Mouse (Mus musculus) stomach, embryonic 14.5 days (tissue): ENCODE data around the gene Crtc3. TPM values are rescaled to one million over a fixed set of nuclear protein-coding genes. Genes with fewer than 3 reads are reported as not detected.

ENCODE experiments used
- ATAC-seq: fragments of 200-750 bp; cut with Nextera tagmentation; 2 replicates; pipeline ENCODE4 v1.8.0; 2017; ENCODE audit warnings: low read depth, moderate TSS enrichment; ENCODE audit not compliant: insufficient number of reproducible peaks, insufficient read depth, low FRiP score
- H3K27ac ChIP-seq: fragments of 300-500 bp; sonication (generic); 2 replicates; pipeline ENCODE4 v1.5.1; 2014; ENCODE audit warnings: mild to moderate bottlenecking, low read length, moderate library complexity, mixed read lengths
- H3K27me3 ChIP-seq: fragments of 300-500 bp; sonication (generic); 2 replicates; pipeline ENCODE4 v1.6.1; 2014; ENCODE audit warnings: low read length, control low read depth, mixed read lengths; ENCODE audit not compliant: control insufficient read depth, insufficient read depth
- H3K36me3 ChIP-seq: fragments of 300-500 bp; sonication (generic); 2 replicates; pipeline ENCODE4 v1.6.1; 2014; ENCODE audit warnings: mild to moderate bottlenecking, control low read depth, low read length, moderate library complexity, mixed read lengths; ENCODE audit not compliant: control insufficient read depth, insufficient read depth
- H3K4me1 ChIP-seq: fragments of 300-500 bp; sonication (generic); 2 replicates; pipeline ENCODE4 v1.6.1; 2014; ENCODE audit warnings: low read length, control low read depth, mixed read lengths; ENCODE audit not compliant: control insufficient read depth, insufficient read depth
- H3K4me2 ChIP-seq: fragments of 300-500 bp; sonication (generic); replicated peaks from 2 replicates; pipeline ENCODE4 v1.6.1; 2014; ENCODE audit warnings: low read depth, low read length, control low read depth
- H3K4me3 ChIP-seq: fragments of 300-500 bp; sonication (generic); 2 replicates; pipeline ENCODE4 v1.5.1; 2014; ENCODE audit warnings: low read depth, low read length, control low read depth
- H3K9ac ChIP-seq: fragments of 300-500 bp; sonication (generic); replicated peaks from 2 replicates; pipeline ENCODE4 v1.6.1; 2014; ENCODE audit warnings: low read depth, mild to moderate bottlenecking, control low read depth, low read length, moderate library complexity, mixed read lengths
- H3K9me3 ChIP-seq: fragments of 300-500 bp; sonication (generic); 2 replicates; pipeline ENCODE4 v1.6.1; 2016; ENCODE audit warnings: low read depth, low read length, control low read depth; ENCODE audit not compliant: control insufficient read depth
- WGBS: fragments of 180-500 bp; shearing (Covaris S2); extraction: QIAGEN DNeasy Blood & Tissue Kit; methylation state at CpG from one replicate; pipeline ENCODE4 v1.1.7; 2014; 5-methylcytosine and 5-hydroxymethylcytosine counted together
- polyA plus RNA-seq: library from polyadenylated mRNA; unstranded; fragments of >200 nt; fragmentation: Nextera tagmentation; extraction: Ambion mirVana; gene quantifications from 2 replicates; pipeline ENCODE4 v1.2.1, GENCODE M21; 2014

Crtc3 gene
- polyA plus RNA-seq, 1 experiment from 2014 or later, result 29.3 TPM

DNA sequence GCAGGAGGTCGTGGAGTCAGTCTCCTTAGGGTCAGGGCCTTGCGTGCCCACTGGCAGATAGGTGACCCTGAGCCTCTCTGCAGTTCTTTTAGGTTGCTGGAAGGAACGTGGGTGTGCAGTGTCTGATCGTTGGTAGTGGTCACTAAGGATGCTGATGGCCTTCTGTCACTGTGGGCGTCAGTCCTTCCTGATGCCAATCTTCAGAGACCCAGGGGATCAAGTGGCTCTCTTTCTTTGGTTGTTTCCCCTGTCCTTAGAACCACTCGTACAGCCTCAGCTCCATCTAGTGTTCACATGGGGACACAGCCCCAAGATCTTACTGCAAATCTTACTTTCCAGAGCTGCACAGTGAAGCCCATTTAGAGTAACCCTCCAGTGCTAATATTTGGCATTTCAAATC, 104.7 kb downstream of the Crtc3 start:
- Histone ChIP-seq H3K9ac (no peak overlapping the region), H3K4me3 (no peak overlapping the region), H3K9me3 (no peaks in the 10 kb centered on the region), H3K36me3 (0 out of 2 replicates have a peak, but pooled peaks cover 4% of the 10 kb centered on the region), H3K4me2 (no peak overlapping the region), H3K27ac (no peak overlapping the region), H3K27me3 (no peaks in the 10 kb centered on the region), H3K4me1 (peaks cover 13% of the 10 kb centered on the region)
- ATAC-seq, result no peak
- WGBS, result 36% methylated on average over 6 of the region's 6 CpGs

DNA sequence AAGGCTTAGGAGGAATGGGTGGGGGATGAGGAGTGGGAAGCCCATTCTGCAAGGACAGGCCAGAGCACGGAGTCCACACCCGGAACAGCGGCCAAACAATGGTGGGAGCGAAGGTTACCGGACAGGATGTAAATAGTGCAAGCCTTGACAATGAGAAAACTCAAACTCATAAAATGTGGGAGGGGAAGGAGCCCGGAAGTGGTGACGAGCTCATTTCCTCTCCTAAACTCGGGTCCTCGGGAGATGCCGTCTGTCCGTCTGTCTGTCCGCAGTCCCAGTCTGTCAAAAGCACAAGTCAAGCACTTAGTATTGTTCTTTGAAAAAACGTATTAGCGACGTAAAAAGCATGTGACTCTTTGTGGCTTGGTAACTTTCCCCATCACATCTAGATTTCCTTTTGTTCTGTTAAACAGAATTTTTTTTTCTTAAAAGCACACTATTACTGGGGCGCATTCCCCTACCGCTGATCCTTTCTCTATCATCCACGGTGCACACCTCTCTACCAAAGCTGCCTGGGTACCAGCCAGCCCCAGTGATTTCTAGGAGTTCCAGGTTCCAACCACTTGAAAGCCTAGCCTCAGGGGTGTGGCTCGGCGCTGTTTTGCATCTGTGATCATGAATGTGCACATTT, 105.7 kb downstream of the Crtc3 start:
- Histone ChIP-seq H3K27ac (no peak overlapping the region), H3K9me3 (no peaks in the 10 kb centered on the region), H3K4me1 (peaks cover 13% of the 10 kb centered on the region), H3K4me3 (no peak overlapping the region), H3K4me2 (0 out of 2 replicates have a peak overlapping the region, but pooled peaks have one; percentile 10), H3K27me3 (no peaks in the 10 kb centered on the region), H3K36me3 (no peaks in the 10 kb centered on the region), H3K9ac (no peak overlapping the region)
- 63% methylated on average over 20 of the region's 20 CpGs for WGBS
- ATAC-seq, result no peak

DNA sequence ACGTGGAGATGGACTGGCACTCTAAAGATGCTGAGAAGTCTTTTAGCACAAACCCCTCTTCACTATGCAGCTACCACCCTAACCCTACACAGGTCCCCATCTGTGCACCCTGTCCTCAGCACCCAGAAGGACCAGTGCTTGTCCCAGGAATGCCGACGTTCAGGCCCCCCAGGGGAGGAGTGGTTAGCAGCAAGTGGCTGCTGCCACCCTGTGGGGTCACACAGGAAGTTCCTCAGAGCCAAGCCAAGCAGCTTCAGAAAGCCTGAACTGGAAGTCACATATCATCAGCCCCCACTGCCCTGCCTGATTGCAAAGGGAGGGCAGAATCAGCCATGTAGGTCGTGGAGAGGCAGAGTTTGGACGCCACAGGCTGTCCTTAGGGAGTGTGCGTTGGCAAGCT, 108.3 kb downstream of the Crtc3 start:
- no peak overlapping the region for H3K27ac ChIP-seq
- H3K27me3 ChIP-seq, result no peaks in the 10 kb centered on the region
- no peaks in the 10 kb centered on the region for H3K9me3 ChIP-seq
- H3K4me3 ChIP-seq, result no peak overlapping the region
- H3K9ac ChIP-seq, result no peak overlapping the region
- ATAC-seq, result no peak
- H3K36me3 ChIP-seq, result no peaks in the 10 kb centered on the region
- H3K4me2 ChIP-seq, result no peak overlapping the region
- 24% methylated on average over 6 of the region's 6 CpGs for WGBS
- H3K4me1 ChIP-seq, result 0 out of 2 replicates have a peak, but pooled peaks cover 2% of the 10 kb centered on the region

DNA sequence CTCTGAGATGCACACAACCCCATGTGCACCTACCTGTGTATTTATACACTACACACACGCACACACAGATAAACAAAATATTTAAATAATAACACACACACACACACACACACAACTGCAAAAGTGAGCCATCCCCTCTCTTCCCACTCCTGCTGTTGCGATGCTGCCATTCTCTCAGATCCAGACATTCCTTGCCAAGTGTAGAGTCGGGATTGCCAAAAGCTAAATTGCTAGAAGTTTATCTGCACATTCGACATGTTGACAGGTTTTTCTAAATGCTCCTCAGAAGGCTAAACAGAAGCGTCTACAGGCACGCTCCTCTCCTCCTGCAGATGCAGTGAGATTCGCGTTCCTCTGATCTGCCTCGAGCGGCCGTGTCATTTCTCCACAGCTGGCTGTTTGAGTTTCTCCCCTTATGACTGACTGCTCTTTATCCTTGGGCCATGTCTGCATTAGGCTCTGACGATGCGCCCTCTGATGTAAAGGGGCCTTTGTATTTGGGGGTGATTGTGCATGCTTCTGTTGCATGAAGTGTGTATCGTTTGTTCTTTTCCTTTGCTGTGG, 111.2 kb downstream of the Crtc3 start:
- Histone ChIP-seq H3K9me3 (no peaks in the 10 kb centered on the region), H3K9ac (no peak overlapping the region), H3K4me1 (no peaks in the 10 kb centered on the region), H3K4me2 (no peak overlapping the region), H3K27me3 (no peaks in the 10 kb centered on the region), H3K36me3 (no peaks in the 10 kb centered on the region), H3K4me3 (no peak overlapping the region), H3K27ac (no peak overlapping the region)
- ATAC-seq, result no peak
- 44% methylated on average over 14 of the region's 14 CpGs for WGBS

DNA sequence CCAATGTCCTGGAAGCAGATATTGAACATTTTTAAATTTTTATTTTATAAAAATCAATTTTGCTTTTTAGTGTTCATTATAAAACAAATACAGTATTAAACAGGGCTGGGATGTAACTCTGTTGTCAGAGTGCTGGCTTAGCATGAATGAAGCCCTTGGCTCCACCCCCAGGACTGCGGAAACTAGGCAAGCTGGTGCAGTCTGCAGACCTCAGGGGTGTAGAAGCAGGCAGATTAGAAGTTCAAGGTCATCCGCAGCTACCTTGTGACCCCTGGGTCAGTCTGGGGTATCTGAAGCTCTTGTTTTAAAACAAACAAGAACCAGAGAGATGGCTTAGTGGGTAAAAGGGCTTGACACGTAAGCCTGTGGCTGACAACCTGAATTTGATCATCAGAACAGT, 112.1 kb downstream of the Crtc3 start:
- ATAC-seq, result no peak
- WGBS, result 63% methylated on average over 3 of the region's 3 CpGs
- no peak overlapping the region for H3K4me3 ChIP-seq
- H3K9ac ChIP-seq, result no peak overlapping the region
- no peaks in the 10 kb centered on the region for H3K36me3 ChIP-seq
- H3K4me2 ChIP-seq, result no peak overlapping the region
- H3K9me3 ChIP-seq, result no peaks in the 10 kb centered on the region
- H3K27me3 ChIP-seq, result no peaks in the 10 kb centered on the region
- H3K27ac ChIP-seq, result no peak overlapping the region
- H3K4me1 ChIP-seq, result no peaks in the 10 kb centered on the region

DNA sequence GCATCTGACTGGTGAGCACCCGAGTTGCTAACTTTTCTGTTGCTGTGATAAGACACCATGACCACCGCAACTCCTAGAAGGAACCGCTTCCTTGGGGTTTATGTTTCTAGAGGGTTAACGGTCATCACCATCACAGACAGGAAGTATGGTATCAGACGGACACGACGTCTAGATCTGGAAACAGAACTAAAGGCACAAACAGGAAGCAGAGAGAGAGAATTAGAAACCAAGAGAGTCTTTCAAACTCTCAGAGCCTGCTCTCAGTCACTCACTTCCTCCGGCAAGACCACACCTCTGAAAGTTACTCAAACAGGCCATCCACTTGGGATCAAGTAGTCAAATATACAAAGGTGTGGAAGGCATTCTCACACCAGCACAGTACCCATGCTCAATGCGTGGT, 112.9 kb downstream of the Crtc3 start:
- Histone ChIP-seq H3K4me1 (no peaks in the 10 kb centered on the region), H3K9ac (no peak overlapping the region), H3K4me2 (no peak overlapping the region), H3K27me3 (no peaks in the 10 kb centered on the region), H3K4me3 (no peak overlapping the region), H3K27ac (no peak overlapping the region), H3K9me3 (no peaks in the 10 kb centered on the region), H3K36me3 (no peaks in the 10 kb centered on the region)
- WGBS, result 75% methylated on average over 9 of the region's 9 CpGs
- no peak for ATAC-seq

DNA sequence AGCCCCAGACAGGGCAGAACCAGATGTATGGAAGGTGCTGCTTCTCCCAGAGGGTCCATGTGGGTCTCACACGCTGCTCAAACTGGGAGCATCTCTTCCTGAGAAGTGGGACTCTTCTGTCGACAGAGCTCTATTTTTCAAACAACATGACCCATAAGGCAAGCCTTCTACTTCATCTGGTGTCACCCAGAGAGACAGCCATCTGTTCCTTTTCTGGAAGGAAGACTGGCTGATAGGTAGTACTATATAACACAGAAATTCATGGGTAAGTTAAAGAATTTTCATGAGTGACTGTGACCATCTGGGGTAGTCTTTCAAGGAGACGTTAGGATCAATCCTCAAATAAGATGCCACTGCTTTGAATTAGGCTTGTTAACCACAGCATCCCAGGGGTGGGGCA, 115.6 kb downstream of the Crtc3 start:
- Histone ChIP-seq H3K9me3 (no peaks in the 10 kb centered on the region), H3K27ac (no peak overlapping the region), H3K27me3 (no peaks in the 10 kb centered on the region), H3K9ac (no peak overlapping the region), H3K4me3 (no peak overlapping the region), H3K4me1 (no peaks in the 10 kb centered on the region), H3K4me2 (no peak overlapping the region), H3K36me3 (no peaks in the 10 kb centered on the region)
- 55% methylated on average over 3 of the region's 3 CpGs for WGBS
- no peak for ATAC-seq

DNA sequence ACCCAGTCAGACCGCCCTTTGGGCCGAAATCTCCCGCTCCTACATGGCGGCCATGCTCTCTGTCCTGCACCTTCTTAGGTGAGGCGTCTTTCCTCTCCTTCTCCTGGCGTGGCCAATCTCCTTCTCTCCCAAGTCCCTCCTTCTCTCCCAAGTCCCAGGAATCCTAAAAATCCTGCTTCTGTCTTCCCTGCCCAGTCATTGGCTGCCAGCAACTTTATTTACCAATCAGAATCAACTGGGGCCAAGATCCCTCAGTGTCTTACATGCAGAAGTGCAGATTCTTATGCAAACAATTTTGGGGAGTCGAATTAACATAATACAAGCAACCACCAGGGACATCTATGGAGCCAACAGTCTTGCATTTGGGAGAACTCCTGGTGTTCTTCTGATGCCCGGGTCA, 120.7 kb downstream of the Crtc3 start:
- 77% methylated on average over 8 of the region's 8 CpGs for WGBS
- Histone ChIP-seq H3K4me2 (no peak overlapping the region), H3K27ac (no peak overlapping the region), H3K9me3 (no peaks in the 10 kb centered on the region), H3K4me3 (no peak overlapping the region), H3K36me3 (no peaks in the 10 kb centered on the region), H3K4me1 (no peaks in the 10 kb centered on the region), H3K27me3 (no peaks in the 10 kb centered on the region), H3K9ac (no peak overlapping the region)
- ATAC-seq, result no peak

DNA sequence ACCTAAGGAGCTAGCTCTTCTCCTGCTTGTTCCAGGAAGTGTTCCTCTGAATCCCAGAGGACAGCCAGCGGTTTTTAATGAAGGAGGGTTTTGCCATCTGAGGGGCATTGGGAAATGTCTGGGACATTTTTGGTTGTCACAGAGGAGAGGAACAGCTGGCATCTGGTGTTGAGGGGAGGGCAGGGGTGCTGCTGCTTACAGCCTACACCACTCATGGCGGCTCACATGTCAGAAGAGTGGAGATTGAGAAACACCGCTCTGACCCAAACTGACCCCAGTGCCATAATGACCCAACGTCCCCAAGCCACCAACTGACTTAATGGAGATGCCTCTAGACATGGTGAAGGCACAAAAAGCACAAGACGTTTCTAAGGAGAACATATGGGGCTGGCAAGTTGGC, 126.7 kb downstream of the Crtc3 start:
- ATAC-seq, result no peak
- 69% methylated on average over 5 of the region's 5 CpGs for WGBS
- H3K27ac ChIP-seq, result no peak overlapping the region

More for the DNA sequence above, 126.7 kb downstream of the Crtc3 start:
- Histone ChIP-seq H3K36me3 (no peaks in the 10 kb centered on the region), H3K9ac (no peak overlapping the region), H3K4me2 (no peak overlapping the region), H3K4me1 (no peaks in the 10 kb centered on the region), H3K27me3 (no peaks in the 10 kb centered on the region), H3K9me3 (no peaks in the 10 kb centered on the region), H3K4me3 (no peak overlapping the region)
